In genomic region chr12:100538445-100539157, GRCm38 (mm10) we compare ENCODE assay signal across 13 mouse cellular contexts. TPM values are rescaled to one million over a fixed set of nuclear protein-coding genes. Genes with fewer than 3 reads are reported as not detected.
A peak's percentile ranks its signal among the peaks of the same experiment; 100 is the strongest.
DNase-seq lines count a peak whose midpoint lies in the region; ATAC-seq and TF ChIP-seq lines count a peak whose summit lies in the region.
"Had no signal": no experiment of that assay in that cellular context is flagged by ENCODE, and none has a peak within 500 bp of the region (broad histone marks: within the 10 kb centered on the region; RNA-seq: fewer than 3 reads in every experiment).

No protein-coding gene starts in this region.

- no peaks in the 10 kb centered on the region for H3K36me3 ChIP-seq in heart, embryonic 11.5 days (ENCODE audit: control insufficient read depth, insufficient read depth, low read length)
- H3K36me3 ChIP-seq in lung, postnatal 0 days (ENCODE audit: insufficient read depth, low read length), result no peaks in the 10 kb centered on the region
- H3K36me3 ChIP-seq: hindbrain, embryonic 15.5 days; limb, embryonic 13.5 days; midbrain, embryonic 15.5 days had no signal

- intact Hi-C loops in heart, postnatal 14 days (cut with DNase I), result no loop called here
- intact Hi-C loops in left cerebral cortex, postnatal 36 days (cut with DNase I), result no loop called here

- ATAC-seq in heart, embryonic 11.5 days (replicated peaks; ENCODE audit: insufficient number of reproducible peaks, low FRiP score, low TSS enrichment), result no peak
- peak; percentile 80 for ATAC-seq in lung, postnatal 0 days
- ATAC-seq: midbrain, embryonic 15.5 days had no signal

- peaks cover 4% of the 10 kb centered on the region; the same call in 1 of the 2 replicates for H3K4me1 ChIP-seq in heart, embryonic 11.5 days (ENCODE audit: control insufficient read depth, insufficient read depth, low read length)
- H3K4me1 ChIP-seq in lung, postnatal 0 days (ENCODE audit: insufficient read depth, low read depth, low read length), result peaks cover 8% of the 10 kb centered on the region; the same call in 1 of the 2 replicates

- H3K9ac ChIP-seq in heart, embryonic 11.5 days (ENCODE audit: low read depth, low read length), result no peak overlapping the region
- H3K9ac ChIP-seq in lung, postnatal 0 days (replicated peaks; ENCODE audit: low read depth), result no peak overlapping the region
- H3K9ac ChIP-seq: hindbrain, embryonic 15.5 days; limb, embryonic 13.5 days; midbrain, embryonic 15.5 days had no signal

- no peak overlapping the region for H3K4me3 ChIP-seq in heart, embryonic 11.5 days (ENCODE audit: low read depth, low read length)
- H3K4me3 ChIP-seq in lung, postnatal 0 days (ENCODE audit: low read depth, low read length), result no peak overlapping the region
- H3K4me3 ChIP-seq: hindbrain, embryonic 15.5 days; limb, embryonic 13.5 days; midbrain, embryonic 15.5 days had no signal

- no peak overlapping the region for H3K4me2 ChIP-seq in heart, embryonic 11.5 days
- H3K4me2 ChIP-seq in lung, postnatal 0 days (replicated peaks; ENCODE audit: low read depth, low read length), result no peak overlapping the region
- H3K4me2 ChIP-seq: hindbrain, embryonic 15.5 days; limb, embryonic 13.5 days; midbrain, embryonic 15.5 days had no signal

- WGBS in heart, embryonic 11.5 days (ENCODE audit: insufficient replicate concordance), result 62% methylated on average over 7 of the region's 7 CpGs
- WGBS in lung, postnatal 0 days, result 24% methylated on average over 7 of the region's 7 CpGs

- TF ChIP-seq EP300 in lung, postnatal 0 days (IDR thresholded peaks at IDR 0.05), result peak; percentile 59; the same call in 1 of the 2 replicates

- H3K9me3 ChIP-seq in heart, embryonic 11.5 days (replicated peaks; ENCODE audit: control insufficient read depth, low read length), result no peaks in the 10 kb centered on the region
- no peaks in the 10 kb centered on the region for H3K9me3 ChIP-seq in lung, postnatal 0 days (ENCODE audit: low read length)
- H3K9me3 ChIP-seq: hindbrain, embryonic 15.5 days; limb, embryonic 13.5 days; midbrain, embryonic 15.5 days had no signal

- H3K27me3 ChIP-seq in heart, embryonic 11.5 days (ENCODE audit: control insufficient read depth, insufficient read depth, low read length), result no peaks in the 10 kb centered on the region
- no peaks in the 10 kb centered on the region for H3K27me3 ChIP-seq in lung, postnatal 0 days (replicated peaks; ENCODE audit: insufficient read depth, low read length)
- H3K27me3 ChIP-seq: hindbrain, embryonic 15.5 days; limb, embryonic 13.5 days; midbrain, embryonic 15.5 days had no signal

- TF ChIP-seq CTCF in lung, postnatal 0 days (IDR thresholded peaks at IDR 0.05), result no peak

- DNase-seq in heart, adult 8-10 months (ENCODE audit: low spot score), result peak; percentile 74
- DNase-seq in adipocyte (ENCODE audit: low spot score), result peak; percentile 33
- DNase-seq in heart, postnatal 14 days, result peak; percentile 42 to 57
- DNase-seq in lung, postnatal 0 days (ENCODE audit: low spot score), result peak; percentile 78
- DNase-seq in c-Kit-positive CD71-positive TER-119-positive erythroid progenitor cells, embryonic 14.5 days (ENCODE audit: low spot score), result no peak
- no peak for DNase-seq in urinary bladder, postnatal 10 days (ENCODE audit: low spot score)
- no peak for DNase-seq in left cerebral cortex, postnatal 36 days (ENCODE audit: low spot score in 2 of 2)
- DNase-seq: cerebellum, postnatal 25 days; thymus, adult 18-20 months had no signal

- H3K27ac ChIP-seq in heart, embryonic 11.5 days (ENCODE audit: low read depth, low read length), result no peak overlapping the region
- H3K27ac ChIP-seq in lung, postnatal 0 days (ENCODE audit: low read length), result peak overlapping the region; percentile 20
- H3K27ac ChIP-seq: hindbrain, embryonic 15.5 days; limb, embryonic 13.5 days; midbrain, embryonic 15.5 days had no signal

RNA-seq across cellular contexts. Expression of gene Ttc7b, which starts 18.0 kb away (rescaled TPM):
- total RNA-seq in heart, adult 8-10 months (2022), result 10 to 100 TPM; 78.8 to 94.4 (median 86.7) TPM
- polyA plus RNA-seq in heart, embryonic 11.5 days (2014; fragmentation: Nextera tagmentation; extraction: Ambion mirVana), result 9.7 and 11.4 TPM in 2 replicates
- 10 to 100 TPM; 65.8 to 73.1 TPM for total RNA-seq in heart, postnatal 14 days (2021)
- 6.6 and 6.9 TPM in 2 replicates for polyA plus RNA-seq in lung, postnatal 0 days (2015; fragmentation: Nextera tagmentation; extraction: Ambion mirVana)
- total RNA-seq in left cerebral cortex, postnatal 36 days (2021), result 100 to 1,000 TPM; 229 to 246 TPM

Comparison
In these comparisons a context has a peak if more than half of its experiments do, and no peak if none do; other contexts are left out.
1. DNase-seq: peak in heart, adult 8-10 months (single experiment), adipocyte (single experiment), heart, postnatal 14 days (2 of 2) and lung, postnatal 0 days (single experiment); none in c-Kit-positive CD71-positive TER-119-positive erythroid progenitor cells, embryonic 14.5 days (single experiment), urinary bladder, postnatal 10 days (single experiment) and left cerebral cortex, postnatal 36 days (0 of 2).